Mouse (Mus musculus) ovary, adult 10 weeks (tissue): ENCODE measurements around the gene Cst7. TPM values are rescaled to one million over a fixed set of nuclear protein-coding genes. Genes with fewer than 3 reads are reported as not detected.

Source experiments
- polyA plus RNA-seq: library from polyadenylated mRNA; stranded (reverse); fragments of 350-450 nt; fragmentation: Illumina TruSeq; extraction: RNeasy Lipid Tissue Mini Kit (QIAGEN cat#74804); gene quantifications from one replicate; pipeline ENCODE4 v1.2.3, GENCODE M21; 2014

Gene Cst7
- not detected for polyA plus RNA-seq

DNA sequence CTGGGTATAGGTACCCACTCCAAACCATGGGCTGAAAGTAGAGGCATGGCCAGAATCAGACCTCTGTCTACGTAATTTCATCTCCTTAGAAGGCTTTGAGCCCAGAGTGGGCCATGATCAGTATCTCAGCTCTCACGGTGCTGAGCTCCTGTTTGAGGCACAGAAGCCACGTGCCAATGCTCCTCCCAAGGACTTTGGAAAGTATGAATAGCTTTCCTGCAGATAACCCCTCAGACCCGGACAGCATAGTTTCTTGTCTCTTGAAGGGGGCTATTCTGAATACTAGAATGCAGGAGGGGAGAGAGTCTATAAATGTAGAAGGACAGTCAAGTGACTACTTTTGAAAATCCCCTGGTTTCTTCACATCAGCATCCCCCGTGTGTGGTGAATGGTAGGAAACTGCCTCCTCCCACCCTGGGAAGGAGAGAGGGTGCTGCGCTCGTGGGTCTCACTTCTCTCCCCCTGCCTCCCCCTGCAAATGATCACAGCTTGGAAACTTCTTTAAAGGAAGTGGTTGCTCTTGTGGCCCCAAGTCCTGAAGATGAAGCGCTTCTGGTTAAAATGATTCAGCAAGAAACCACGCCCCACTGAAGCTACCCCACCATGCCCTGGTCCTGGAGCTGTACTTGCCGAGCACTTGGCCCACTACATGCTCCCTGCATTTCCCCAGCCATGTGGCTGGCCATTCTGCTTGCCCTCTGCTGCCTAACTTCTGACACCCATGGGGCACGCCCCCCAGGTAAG, at the start of gene Cst7:
TSS of gene Cst7 (plus strand) at position 569 of the 744 bp plus-strand sequence.

GRCm38 (mm10) chr2:150608087-150608799, 38.0 kb downstream of the Cst7 start, which contains the start of gene Apmap:
TSS of gene Apmap (minus strand) at chr2:150608567.

Other genes with a start within 250 kb of the Cst7 start
- gene Gm10130, start 246.7 kb upstream of the Cst7 start, polyA plus RNA-seq = 4.6 TPM
- 20.9 TPM for gene 3300002I08Rik, start 207.7 kb upstream of the Cst7 start, polyA plus RNA-seq
- 44.0 TPM for gene Zfp442, start 118.9 kb upstream of the Cst7 start, polyA plus RNA-seq
- gene Zfp345, start 85.3 kb upstream of the Cst7 start, polyA plus RNA-seq = 10.7 TPM
- gene Apmap, start 38.2 kb downstream of the Cst7 start, polyA plus RNA-seq = 46.2 TPM
- 10.3 TPM for gene Acss1, start 98.1 kb downstream of the Cst7 start, polyA plus RNA-seq
- not detected for gene Vsx1, start 118.9 kb downstream of the Cst7 start, polyA plus RNA-seq
- gene Entpd6, start 178.6 kb downstream of the Cst7 start, polyA plus RNA-seq = 1.8 TPM
- gene Pygb, start 216.3 kb downstream of the Cst7 start, polyA plus RNA-seq = 23.2 TPM